8 mouse cellular contexts compared by ENCODE assay signal in genomic region chr2:18040347-18041160, GRCm38 (mm10). TPM values are rescaled to one million over a fixed set of nuclear protein-coding genes. Genes with fewer than 3 reads are reported as not detected.
DNase-seq lines count a peak whose midpoint lies in the region; ATAC-seq and TF ChIP-seq lines count a peak whose summit lies in the region.
"Had no signal": no experiment of that assay in that cellular context is flagged by ENCODE, and none has a peak within 500 bp of the region (broad histone marks: within the 10 kb centered on the region; RNA-seq: fewer than 3 reads in every experiment).

No protein-coding gene starts in this region.

- no peak overlapping the region for H3K27ac ChIP-seq in testis, adult 2 months (ENCODE audit: control insufficient read depth, insufficient read depth, low read depth, low read length)
- H3K27ac ChIP-seq in heart, postnatal 0 days (ENCODE audit: low read depth), result no peak overlapping the region
- peak overlapping the region; percentile 70 for H3K27ac ChIP-seq in liver, embryonic 13.5 days

- no peak for TF ChIP-seq CTCF in testis, adult 2 months (IDR thresholded peaks at IDR 0.05; ENCODE audit: control insufficient read depth, insufficient read depth, insufficient replicate concordance, low read depth, low read length)
- no peak for TF ChIP-seq CTCF in heart, postnatal 0 days (IDR thresholded peaks at IDR 0.05; ENCODE audit: low read depth)

- H3K4me2 ChIP-seq in heart, postnatal 0 days (ENCODE audit: low read depth, low read length), result no peak overlapping the region
- peak overlapping the region; percentile 19 for H3K4me2 ChIP-seq in liver, embryonic 13.5 days

- 63% methylated on average over 27 of the region's 27 CpGs for WGBS in heart, postnatal 0 days
- WGBS in liver, embryonic 13.5 days (ENCODE audit: insufficient replicate concordance), result 67% methylated on average over 27 of the region's 27 CpGs

- H3K9me3 ChIP-seq in heart, postnatal 0 days (replicated peaks; ENCODE audit: control insufficient read depth, low read length), result no peaks in the 10 kb centered on the region
- no peaks in the 10 kb centered on the region for H3K9me3 ChIP-seq in liver, embryonic 13.5 days (replicated peaks)

- TF ChIP-seq EP300 in heart, postnatal 0 days (IDR thresholded peaks at IDR 0.05; ENCODE audit: low read depth), result no peak

- H3K36me3 ChIP-seq in testis, adult 2 months (ENCODE audit: control insufficient read depth, insufficient read depth, low read length), result no peaks in the 10 kb centered on the region
- H3K36me3 ChIP-seq in heart, postnatal 0 days (replicated peaks; ENCODE audit: control insufficient read depth, insufficient read depth, low read length), result no peaks in the 10 kb centered on the region
- H3K36me3 ChIP-seq in liver, embryonic 13.5 days, result no peaks in the 10 kb centered on the region

- 0 out of 2 replicates have a peak overlapping the region, but pooled peaks have one; percentile 4 for H3K9ac ChIP-seq in heart, postnatal 0 days (replicated peaks; ENCODE audit: low read depth, low read length)
- 0 out of 2 replicates have a peak overlapping the region, but pooled peaks have one; percentile 17 for H3K9ac ChIP-seq in liver, embryonic 13.5 days

- DNase-seq in testis, postnatal 14 days (ENCODE audit: low spot score), result no peak
- DNase-seq in heart, postnatal 0 days (ENCODE audit: low spot score), result no peak
- no peak for DNase-seq in liver, embryonic 13.5 days
- no peak for DNase-seq in c-Kit-positive CD71-positive TER-119-positive erythroid progenitor cells, embryonic 14.5 days (ENCODE audit: low spot score)
- DNase-seq in adrenal gland, adult 8-10 months, result no peak
- DNase-seq in spleen, postnatal 36 days (ENCODE audit: low spot score in 2 of 2), result no peak

- no peak; the same call in 1 of the 2 replicates for TF ChIP-seq POLR2A in testis, adult 2 months (IDR thresholded peaks at IDR 0.05; ENCODE audit: control insufficient read depth, low read depth, low read length)

- peaks cover 5% of the 10 kb centered on the region for H3K27me3 ChIP-seq in testis, adult 2 months (ENCODE audit: control insufficient read depth, insufficient read depth, low read length)
- no peaks in the 10 kb centered on the region for H3K27me3 ChIP-seq in heart, postnatal 0 days (ENCODE audit: control insufficient read depth, insufficient read depth, low read length)
- peaks cover 83% of the 10 kb centered on the region for H3K27me3 ChIP-seq in liver, embryonic 13.5 days

- peak overlapping the region; percentile 69 for H3K4me3 ChIP-seq in testis, adult 2 months (ENCODE audit: control insufficient read depth, low read depth, low read length)
- no peak overlapping the region for H3K4me3 ChIP-seq in heart, postnatal 0 days (ENCODE audit: low read depth, low read length)
- no peak overlapping the region for H3K4me3 ChIP-seq in liver, embryonic 13.5 days (replicated peaks)

- no peak for ATAC-seq in heart, postnatal 0 days (ENCODE audit: insufficient read depth, low read depth)
- peak; percentile 65 for ATAC-seq in liver, embryonic 13.5 days (ENCODE audit: low read depth)

- peaks cover 22% of the 10 kb centered on the region for H3K4me1 ChIP-seq in testis, adult 2 months (ENCODE audit: control insufficient read depth, insufficient read depth, low read length)
- H3K4me1 ChIP-seq in heart, postnatal 0 days (ENCODE audit: control insufficient read depth, insufficient read depth), result peaks cover 45% of the 10 kb centered on the region
- H3K4me1 ChIP-seq in liver, embryonic 13.5 days (replicated peaks), result peaks cover 17% of the 10 kb centered on the region

RNA-seq across cellular contexts. Expression of gene A930004D18Rik, which starts 3.0 kb away (rescaled TPM):
- polyA plus RNA-seq in testis, adult 2 months (2012; rRNA removed), result 0.07 and 0.29 TPM in 2 replicates
- 3.5 and 7.8 TPM in 2 replicates for total RNA-seq in heart, postnatal 0 days (2014; rRNA removed; ENCODE audit: low replicate concordance)
- 6.9 and 8.4 TPM in 2 replicates for polyA plus RNA-seq in heart, postnatal 0 days (2015; fragmentation: Nextera tagmentation; extraction: Ambion mirVana)
- polyA plus RNA-seq in liver, embryonic 13.5 days (2015; fragmentation: Nextera tagmentation; extraction: Ambion mirVana), result 1.2 and 1.6 TPM in 2 replicates
- total RNA-seq in adrenal gland, adult 8-10 months (2022), result 1 to 10 TPM; 1.1 to 2.4 (median 1.4) TPM

RNA-seq across cellular contexts. Expression of gene Skida1, which starts 8.3 kb away (rescaled TPM):
- 0.06 and 0.23 TPM in 2 replicates for polyA plus RNA-seq in testis, adult 2 months (2012; rRNA removed)
- total RNA-seq in heart, postnatal 0 days (2014; rRNA removed; ENCODE audit: low replicate concordance), result 4.4 and 7.1 TPM in 2 replicates
- 2.2 and 2.4 TPM in 2 replicates for polyA plus RNA-seq in heart, postnatal 0 days (2015; fragmentation: Nextera tagmentation; extraction: Ambion mirVana)
- polyA plus RNA-seq in liver, embryonic 13.5 days (2015; fragmentation: Nextera tagmentation; extraction: Ambion mirVana), result 0.47 and 0.95 TPM in 2 replicates
- total RNA-seq in adrenal gland, adult 8-10 months (2022), result 1 to 10 TPM; 2.0 to 5.2 (median 3.5) TPM

RNA-seq across cellular contexts. Expression of gene Mllt10, which starts 14.5 kb away (rescaled TPM):
- 155 and 165 TPM in 2 replicates for polyA plus RNA-seq in testis, adult 2 months (2012; rRNA removed)
- 14.8 and 25.6 TPM in 2 replicates for total RNA-seq in heart, postnatal 0 days (2014; rRNA removed; ENCODE audit: low replicate concordance)
- 22.1 and 24.8 TPM in 2 replicates for polyA plus RNA-seq in heart, postnatal 0 days (2015; fragmentation: Nextera tagmentation; extraction: Ambion mirVana)
- 29.1 and 34.3 TPM in 2 replicates for polyA plus RNA-seq in liver, embryonic 13.5 days (2015; fragmentation: Nextera tagmentation; extraction: Ambion mirVana)
- total RNA-seq in adrenal gland, adult 8-10 months (2022), result 10 to 100 TPM; 38.8 to 84.1 (median 45.1) TPM

RNA-seq across cellular contexts. Expression of gene H2al2a, which starts 43.8 kb away (rescaled TPM):
- polyA plus RNA-seq in testis, adult 2 months (2012; rRNA removed), result 553 and 559 TPM in 2 replicates
- not detected in 2 replicates for total RNA-seq in heart, postnatal 0 days (2014; rRNA removed; ENCODE audit: low replicate concordance)
- not detected in 2 replicates for polyA plus RNA-seq in heart, postnatal 0 days (2015; fragmentation: Nextera tagmentation; extraction: Ambion mirVana)
- polyA plus RNA-seq in liver, embryonic 13.5 days (2015; fragmentation: Nextera tagmentation; extraction: Ambion mirVana), result not detected in 2 replicates
- not detected for total RNA-seq in adrenal gland, adult 8-10 months (2022)
- polyA plus RNA-seq: large intestine, adult 2 months had no signal
